Mouse (Mus musculus): ENCODE results near the gene Per2. TPM values are rescaled to one million over a fixed set of nuclear protein-coding genes. Genes with fewer than 3 reads are reported as not detected.

The Per2 gene
- polyA plus RNA-seq, 1 experiment from 2014 or later: 6.8 TPM

DNA sequence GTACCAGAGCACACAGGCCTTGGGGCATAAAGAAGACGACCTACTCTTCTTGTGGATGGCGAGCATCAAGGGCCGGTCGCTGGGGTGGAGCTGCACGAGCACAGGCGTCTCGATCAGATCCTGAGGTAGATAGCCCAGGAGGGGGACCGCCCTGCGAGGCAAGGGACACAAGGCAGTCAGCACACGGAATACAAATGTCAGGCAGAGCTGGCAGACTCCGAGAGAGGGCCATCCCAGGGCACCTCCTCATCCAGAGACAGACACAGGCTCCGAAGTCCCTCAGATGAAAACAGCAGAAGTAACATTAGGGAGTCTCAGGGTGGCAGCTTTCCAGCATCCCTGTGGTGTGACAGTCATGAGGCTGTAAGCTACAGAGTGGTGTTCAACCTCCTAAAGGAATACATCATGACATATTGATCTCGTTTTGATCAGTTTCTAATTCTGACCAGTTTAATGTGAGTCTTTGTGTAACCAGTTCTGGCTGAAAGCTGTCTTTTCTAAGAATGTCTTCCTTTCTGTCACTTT is 23.5 kb downstream of the Per2 start:
- ATAC-seq (ENCODE audit: low FRiP score, low TSS enrichment) (no peak), DNase-seq (no peak)
- 88% methylated on average over 13 of the region's 13 CpGs for WGBS
- Histone ChIP-seq H3K9ac (replicated peaks; ENCODE audit: low read length) (no peak overlapping the region), H3K9me3 (ENCODE audit: control insufficient read depth, low read length) (no peaks in the 10 kb centered on the region), H3K36me3 (ENCODE audit: control insufficient read depth, insufficient read depth, low read length) (peaks cover 39% of the 10 kb centered on the region), H3K4me2 (ENCODE audit: low read length) (no peak overlapping the region), H3K4me1 (ENCODE audit: control insufficient read depth, insufficient read depth, low read length) (peaks cover 3% of the 10 kb centered on the region; the same call in 1 of the 2 replicates), H3K4me3 (replicated peaks; ENCODE audit: low read depth, low read length) (no peak overlapping the region), H3K27me3 (ENCODE audit: control insufficient read depth, insufficient read depth, low read length) (no peaks in the 10 kb centered on the region), H3K27ac (replicated peaks; ENCODE audit: low read depth, low read length) (no peak overlapping the region)

DNA sequence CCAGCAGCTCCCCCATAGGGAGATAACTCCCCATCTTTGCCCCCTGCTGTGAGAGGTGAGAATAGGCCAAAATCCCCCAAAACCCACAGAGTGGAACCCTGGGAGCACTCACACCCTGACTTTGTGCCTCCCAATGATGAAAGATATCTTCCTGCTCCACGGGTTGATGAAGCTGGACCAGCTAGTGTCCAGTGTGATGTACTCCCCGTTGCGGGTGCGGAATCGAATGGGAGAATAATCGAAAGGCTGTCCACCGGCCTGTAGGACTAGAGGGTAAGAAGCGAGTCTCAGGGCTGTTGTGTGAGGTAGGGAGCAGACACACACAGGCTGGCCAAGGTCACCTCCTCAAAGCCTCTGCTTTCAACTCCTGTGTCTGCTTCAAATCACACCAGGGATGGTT is 24.2 kb downstream of the Per2 start:
- H3K36me3 ChIP-seq (ENCODE audit: control insufficient read depth, insufficient read depth, low read length): peaks cover 36% of the 10 kb centered on the region; the same call in 1 of the 2 replicates

DNA sequence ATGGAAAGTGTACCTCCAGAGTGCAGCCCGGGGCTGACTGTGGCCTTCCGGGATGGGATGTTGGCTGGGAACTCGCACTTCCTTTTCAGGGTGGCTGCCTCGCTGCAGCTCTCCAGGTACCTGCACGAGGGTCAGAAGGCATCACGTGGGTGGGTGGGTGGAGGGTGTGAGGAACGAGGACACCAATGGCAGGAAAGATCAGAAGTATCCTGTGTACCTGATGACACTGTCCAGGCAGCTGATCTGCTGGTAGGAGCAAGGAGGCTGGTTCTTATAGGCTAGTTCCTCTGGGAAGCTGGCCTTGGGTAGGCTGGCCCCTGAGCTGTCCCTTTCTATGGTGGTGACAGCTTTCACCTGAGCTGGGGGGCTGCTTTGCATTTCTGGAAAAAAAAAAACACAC is 28.4 kb downstream of the Per2 start:
- no peaks in the 10 kb centered on the region for H3K9me3 ChIP-seq (ENCODE audit: control insufficient read depth, low read length)
- WGBS: 90% methylated on average over 7 of the region's 7 CpGs
- no peak for DNase-seq
- no peak overlapping the region for H3K4me2 ChIP-seq (ENCODE audit: low read length)
- no peak overlapping the region for H3K4me3 ChIP-seq (replicated peaks; ENCODE audit: low read depth, low read length)
- H3K27me3 ChIP-seq (ENCODE audit: control insufficient read depth, insufficient read depth, low read length): no peaks in the 10 kb centered on the region
- no peak for ATAC-seq (ENCODE audit: low FRiP score, low TSS enrichment)
- H3K4me1 ChIP-seq (ENCODE audit: control insufficient read depth, insufficient read depth, low read length): no peaks in the 10 kb centered on the region
- no peak overlapping the region for H3K27ac ChIP-seq (replicated peaks; ENCODE audit: low read depth, low read length)
- no peak overlapping the region for H3K9ac ChIP-seq (replicated peaks; ENCODE audit: low read length)
- H3K36me3 ChIP-seq (ENCODE audit: control insufficient read depth, insufficient read depth, low read length): peaks cover 44% of the 10 kb centered on the region

More for the DNA sequence above, 24.2 kb downstream of the Per2 start:
- Histone ChIP-seq H3K4me3 (replicated peaks; ENCODE audit: low read depth, low read length) (no peak overlapping the region), H3K9ac (replicated peaks; ENCODE audit: low read length) (no peak overlapping the region), H3K4me2 (ENCODE audit: low read length) (no peak overlapping the region), H3K4me1 (ENCODE audit: control insufficient read depth, insufficient read depth, low read length) (peaks cover 3% of the 10 kb centered on the region; the same call in 1 of the 2 replicates), H3K27ac (replicated peaks; ENCODE audit: low read depth, low read length) (no peak overlapping the region), H3K27me3 (ENCODE audit: control insufficient read depth, insufficient read depth, low read length) (no peaks in the 10 kb centered on the region), H3K9me3 (ENCODE audit: control insufficient read depth, low read length) (no peaks in the 10 kb centered on the region)
- DNase-seq (no peak), ATAC-seq (ENCODE audit: low FRiP score, low TSS enrichment) (no peak)
- 90% methylated on average over 8 of the region's 8 CpGs for whole genome bisulfite sequencing

GRCm38 (mm10) chr1:91429212-91429611 is 29.9 kb downstream of the Per2 start:
- Histone ChIP-seq H3K36me3 (ENCODE audit: control insufficient read depth, insufficient read depth, low read length) (peaks cover 44% of the 10 kb centered on the region), H3K9ac (replicated peaks; ENCODE audit: low read length) (no peak overlapping the region), H3K9me3 (ENCODE audit: control insufficient read depth, low read length) (no peaks in the 10 kb centered on the region), H3K4me2 (ENCODE audit: low read length) (no peak overlapping the region), H3K27ac (replicated peaks; ENCODE audit: low read depth, low read length) (no peak overlapping the region), H3K4me3 (replicated peaks; ENCODE audit: low read depth, low read length) (no peak overlapping the region), H3K27me3 (ENCODE audit: control insufficient read depth, insufficient read depth, low read length) (no peaks in the 10 kb centered on the region), H3K4me1 (ENCODE audit: control insufficient read depth, insufficient read depth, low read length) (no peaks in the 10 kb centered on the region)
- 94% methylated on average over 10 of the region's 10 CpGs for WGBS
- ATAC-seq (ENCODE audit: low FRiP score, low TSS enrichment): no peak
- no peak for DNase-seq

DNA sequence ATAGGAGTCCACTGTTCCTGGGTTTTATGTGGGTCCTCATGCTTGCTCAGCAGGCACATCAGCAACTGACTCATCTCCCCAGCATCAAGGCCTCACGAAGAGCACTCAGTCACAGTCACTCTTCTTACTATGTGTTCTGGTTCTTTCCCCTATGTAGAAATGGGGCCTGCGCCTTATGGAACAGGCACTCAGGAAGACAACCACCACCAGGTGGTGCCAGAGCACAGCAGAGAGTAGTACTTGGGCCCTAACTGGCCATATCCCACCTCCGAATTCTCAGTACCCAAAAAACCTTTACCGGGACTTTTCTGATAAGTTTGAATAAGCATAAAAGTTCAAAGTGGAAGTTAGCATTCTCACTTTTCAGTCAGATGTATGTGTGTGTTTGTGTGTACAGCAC is 30.5 kb downstream of the Per2 start:
- no peak; the same call in 1 of the 2 replicates for ATAC-seq (ENCODE audit: low FRiP score, low TSS enrichment)
- Histone ChIP-seq H3K4me3 (replicated peaks; ENCODE audit: low read depth, low read length) (no peak overlapping the region), H3K4me2 (ENCODE audit: low read length) (no peak overlapping the region), H3K27ac (replicated peaks; ENCODE audit: low read depth, low read length) (no peak overlapping the region), H3K36me3 (ENCODE audit: control insufficient read depth, insufficient read depth, low read length) (peaks cover 44% of the 10 kb centered on the region), H3K4me1 (ENCODE audit: control insufficient read depth, insufficient read depth, low read length) (no peaks in the 10 kb centered on the region), H3K27me3 (ENCODE audit: control insufficient read depth, insufficient read depth, low read length) (no peaks in the 10 kb centered on the region), H3K9ac (replicated peaks; ENCODE audit: low read length) (no peak overlapping the region), H3K9me3 (ENCODE audit: control insufficient read depth, low read length) (no peaks in the 10 kb centered on the region)
- 39% methylated on average over 4 of the region's 4 CpGs for WGBS
- DNase-seq: peak; percentile 91

DNA sequence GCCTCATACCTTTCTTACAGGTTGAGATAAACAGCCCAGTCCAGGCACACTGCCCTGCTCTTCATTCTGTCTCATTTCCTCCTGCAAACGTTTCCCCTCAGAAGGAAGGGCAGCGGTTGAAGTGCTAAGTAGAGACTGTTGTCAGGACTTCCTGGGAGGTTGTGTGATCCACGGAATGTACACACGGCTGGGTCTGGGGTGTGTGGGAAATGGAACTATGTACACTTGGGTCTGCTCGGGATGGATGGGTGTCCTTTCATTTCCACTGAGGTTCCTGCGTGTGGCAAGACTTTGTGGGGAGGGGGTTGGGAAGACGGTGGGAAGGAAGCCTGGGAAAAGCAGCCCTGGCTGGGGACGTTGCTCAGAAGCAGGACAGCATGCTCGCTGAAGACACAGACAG is 32.7 kb downstream of the Per2 start:
- Histone ChIP-seq H3K4me1 (ENCODE audit: control insufficient read depth, insufficient read depth, low read length) (no peaks in the 10 kb centered on the region), H3K27me3 (ENCODE audit: control insufficient read depth, insufficient read depth, low read length) (no peaks in the 10 kb centered on the region), H3K4me2 (ENCODE audit: low read length) (no peak overlapping the region), H3K27ac (replicated peaks; ENCODE audit: low read depth, low read length) (no peak overlapping the region), H3K9ac (replicated peaks; ENCODE audit: low read length) (no peak overlapping the region), H3K9me3 (ENCODE audit: control insufficient read depth, low read length) (no peaks in the 10 kb centered on the region), H3K36me3 (ENCODE audit: control insufficient read depth, insufficient read depth, low read length) (peaks cover 37% of the 10 kb centered on the region), H3K4me3 (replicated peaks; ENCODE audit: low read depth, low read length) (no peak overlapping the region)
- WGBS: 88% methylated on average over 9 of the region's 9 CpGs
- DNase-seq (no peak), ATAC-seq (ENCODE audit: low FRiP score, low TSS enrichment) (no peak)

DNA sequence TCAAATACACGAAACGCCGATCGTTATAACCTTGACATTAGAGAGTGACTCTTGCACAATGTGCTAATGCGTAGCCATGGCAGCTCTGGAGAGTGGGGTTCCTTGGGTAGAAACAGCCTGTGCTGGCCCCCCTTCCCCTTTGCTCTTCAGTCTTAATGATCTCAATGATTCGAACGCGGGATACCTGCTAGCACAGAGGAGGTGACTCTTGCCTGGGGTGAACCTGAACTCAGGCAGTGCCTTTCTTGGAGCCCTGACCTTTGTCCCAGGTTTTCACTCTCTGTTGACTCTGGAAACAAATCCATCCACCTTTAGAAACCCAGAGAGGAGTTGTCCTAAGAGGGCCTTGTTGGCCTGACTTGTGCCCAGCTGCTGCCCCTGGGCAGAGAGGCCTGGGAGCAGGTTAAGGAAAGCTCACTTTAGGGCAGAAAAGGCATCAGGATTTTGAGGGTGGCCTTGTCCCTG is 38.5 kb downstream of the Per2 start:
- Histone ChIP-seq H3K4me3 (replicated peaks; ENCODE audit: low read depth, low read length) (no peak overlapping the region), H3K4me2 (ENCODE audit: low read length) (no peak overlapping the region), H3K27ac (replicated peaks; ENCODE audit: low read depth, low read length) (no peak overlapping the region), H3K9me3 (ENCODE audit: control insufficient read depth, low read length) (no peaks in the 10 kb centered on the region), H3K36me3 (ENCODE audit: control insufficient read depth, insufficient read depth, low read length) (peaks cover 25% of the 10 kb centered on the region), H3K9ac (replicated peaks; ENCODE audit: low read length) (no peak overlapping the region), H3K4me1 (ENCODE audit: control insufficient read depth, insufficient read depth, low read length) (peaks cover 2% of the 10 kb centered on the region; the same call in 1 of the 2 replicates), H3K27me3 (ENCODE audit: control insufficient read depth, insufficient read depth, low read length) (no peaks in the 10 kb centered on the region)
- WGBS: 92% methylated on average over 8 of the region's 8 CpGs
- DNase-seq (no peak), ATAC-seq (ENCODE audit: low FRiP score, low TSS enrichment) (no peak)

GRCm38 (mm10) chr1:91419862-91420600 is 39.1 kb downstream of the Per2 start:
- Histone ChIP-seq H3K9ac (replicated peaks; ENCODE audit: low read length) (no peak overlapping the region), H3K36me3 (ENCODE audit: control insufficient read depth, insufficient read depth, low read length) (peaks cover 25% of the 10 kb centered on the region), H3K4me3 (replicated peaks; ENCODE audit: low read depth, low read length) (no peak overlapping the region), H3K4me2 (ENCODE audit: low read length) (no peak overlapping the region), H3K4me1 (ENCODE audit: control insufficient read depth, insufficient read depth, low read length) (peaks cover 8% of the 10 kb centered on the region), H3K9me3 (ENCODE audit: control insufficient read depth, low read length) (no peaks in the 10 kb centered on the region), H3K27ac (replicated peaks; ENCODE audit: low read depth, low read length) (no peak overlapping the region), H3K27me3 (ENCODE audit: control insufficient read depth, insufficient read depth, low read length) (no peaks in the 10 kb centered on the region)
- no peak for ATAC-seq (ENCODE audit: low FRiP score, low TSS enrichment)
- WGBS: 65% methylated on average over 10 of the region's 10 CpGs
- no peak for DNase-seq

DNA sequence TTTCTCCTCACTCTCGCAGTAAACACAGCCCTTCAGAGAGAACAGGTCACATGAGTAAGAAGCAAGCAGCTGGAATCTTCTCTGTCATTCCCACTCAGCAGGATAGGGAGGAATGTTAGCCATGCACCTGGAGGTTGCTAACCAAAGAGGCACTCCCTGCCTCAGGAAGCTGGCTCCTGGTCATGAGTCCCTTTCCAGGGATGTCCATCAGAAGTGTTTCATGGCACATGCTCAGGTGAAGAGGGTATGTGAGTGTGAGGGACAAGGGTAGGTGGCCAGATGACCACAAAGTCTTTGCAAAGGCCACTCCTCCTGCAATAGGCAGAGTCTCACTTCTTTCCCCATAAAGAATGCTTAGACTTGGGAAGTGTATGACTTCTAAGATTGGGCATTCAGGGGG is 41.1 kb downstream of the Per2 start:
- Histone ChIP-seq H3K4me2 (ENCODE audit: low read length) (no peak overlapping the region), H3K4me1 (ENCODE audit: control insufficient read depth, insufficient read depth, low read length) (peaks cover 22% of the 10 kb centered on the region), H3K9me3 (ENCODE audit: control insufficient read depth, low read length) (no peaks in the 10 kb centered on the region), H3K36me3 (ENCODE audit: control insufficient read depth, insufficient read depth, low read length) (peaks cover 25% of the 10 kb centered on the region), H3K9ac (replicated peaks; ENCODE audit: low read length) (no peak overlapping the region), H3K27ac (replicated peaks; ENCODE audit: low read depth, low read length) (no peak overlapping the region), H3K4me3 (replicated peaks; ENCODE audit: low read depth, low read length) (no peak overlapping the region), H3K27me3 (ENCODE audit: control insufficient read depth, insufficient read depth, low read length) (no peaks in the 10 kb centered on the region)
- WGBS: 88% methylated on average over 1 of the region's 1 CpGs
- DNase-seq (no peak), ATAC-seq (ENCODE audit: low FRiP score, low TSS enrichment) (no peak)
